Mouse (Mus musculus) embryonic stem cell, embryonic (primary cell): ENCODE results near the gene Olfr875.

ENCODE experiments used
- CTCF ChIA-PET, 4 experiments: fragments of 300-600 bp in 2 of 4; fragments of 350-600 bp in 2 of 4; sonication (Branson Sonifier 250); formaldehyde crosslinking; loops; one replicate each; lab custom pipeline; 2022; ENCODE audit warnings: inconsistent platforms in 2 of 4; lab: Charles Lee
- POLR2A ChIA-PET, 4 experiments: fragments of 300-600 bp in 2 of 4; fragments of 350-600 bp in 2 of 4; sonication (Branson Sonifier 250); formaldehyde crosslinking; loops; one replicate each; lab custom pipeline; 2022; ENCODE audit warnings: antibody characterized with exemption in 4 of 4, inconsistent platforms in 1 of 4; lab: Charles Lee

Olfr875 gene

GRCm38 (mm10) chr9:37814696-37815095 is 43.0 kb downstream of the Olfr875 start:
- CTCF ChIA-PET: no interaction called here
- POLR2A ChIA-PET: interaction anchor here in 1 of 4 experiments (0.6 kb wide), 1 partner anchor 14 kb away, joined by 4 read pairs; no protein-coding TSS in a partner anchor
